Mouse (Mus musculus): ENCODE measurements around the gene Gm17364.

GRCm38 (mm10) chr13:41286285-41286684 lies 12.5 kb upstream of the Gm17364 start:
- no peak for TF ChIP-seq CTCF (IDR thresholded peaks at IDR 0.05; ENCODE audit: extremely low read depth, insufficient read depth, insufficient read length, insufficient replicate concordance)
- TF ChIP-seq POLR2A (IDR thresholded peaks at IDR 0.05; ENCODE audit: low read depth, low read length), result no peak

Data from spleen, adult 2 months (tissue).